Mouse (Mus musculus): ENCODE data around the gene Hbs1l. TPM values are rescaled to one million over a fixed set of nuclear protein-coding genes. Genes with fewer than 3 reads are reported as not detected.
"Not testable (repeated sequence)": the region's sequence is repeated elsewhere in the genome, so short reads cannot be mapped to it uniquely, and the experiment has no call there.

Gene Hbs1l
- polyA plus RNA-seq, 1 experiment from 2014 or later: 79.4 TPM

DNA sequence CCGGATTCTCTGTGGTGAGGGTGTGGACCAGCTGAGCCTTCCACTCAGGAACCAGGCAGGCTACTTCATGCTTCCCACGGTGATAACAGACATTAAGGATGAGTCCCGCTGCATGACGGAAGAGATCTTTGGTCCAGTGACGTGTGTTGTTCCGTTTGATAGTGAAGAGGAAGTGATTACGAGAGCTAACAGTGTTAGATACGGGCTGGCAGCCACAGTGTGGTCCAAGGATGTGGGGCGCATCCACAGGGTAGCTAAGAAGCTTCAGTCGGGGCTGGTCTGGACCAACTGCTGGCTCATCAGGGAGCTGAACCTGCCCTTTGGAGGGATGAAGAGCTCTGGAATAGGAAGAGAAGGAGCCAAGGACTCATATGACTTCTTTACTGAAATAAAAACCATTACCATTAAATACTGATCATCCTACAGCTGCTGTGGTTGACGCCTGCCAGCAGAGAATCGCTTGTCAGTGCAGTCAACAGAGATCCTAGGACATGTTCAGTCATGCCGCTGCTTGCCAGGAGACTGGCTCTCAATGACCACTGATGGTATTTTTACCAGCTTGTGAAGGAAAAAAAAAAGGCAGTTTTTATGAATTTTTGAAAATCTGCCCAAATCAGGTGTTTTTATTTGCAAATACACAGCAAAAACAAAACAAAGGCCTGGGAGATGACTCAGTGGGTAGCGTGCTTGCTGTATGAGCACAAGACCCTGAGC is 99.8 kb downstream of the Hbs1l start:
- WGBS: 73% methylated on average over 14 of the region's 14 CpGs
- no peak overlapping the region for H3K27ac ChIP-seq
- no peak overlapping the region for H3K4me2 ChIP-seq
- no peaks in the 10 kb centered on the region for H3K9me3 ChIP-seq
- H3K36me3 ChIP-seq: no peaks in the 10 kb centered on the region
- H3K4me1 ChIP-seq: no peaks in the 10 kb centered on the region
- H3K9ac ChIP-seq: no peak overlapping the region
- no peak overlapping the region for H3K4me3 ChIP-seq
- no peaks in the 10 kb centered on the region for H3K27me3 ChIP-seq
- ATAC-seq (ENCODE audit: borderline replicate concordance, extremely low read depth, low FRiP score, low TSS enrichment): no peak

DNA sequence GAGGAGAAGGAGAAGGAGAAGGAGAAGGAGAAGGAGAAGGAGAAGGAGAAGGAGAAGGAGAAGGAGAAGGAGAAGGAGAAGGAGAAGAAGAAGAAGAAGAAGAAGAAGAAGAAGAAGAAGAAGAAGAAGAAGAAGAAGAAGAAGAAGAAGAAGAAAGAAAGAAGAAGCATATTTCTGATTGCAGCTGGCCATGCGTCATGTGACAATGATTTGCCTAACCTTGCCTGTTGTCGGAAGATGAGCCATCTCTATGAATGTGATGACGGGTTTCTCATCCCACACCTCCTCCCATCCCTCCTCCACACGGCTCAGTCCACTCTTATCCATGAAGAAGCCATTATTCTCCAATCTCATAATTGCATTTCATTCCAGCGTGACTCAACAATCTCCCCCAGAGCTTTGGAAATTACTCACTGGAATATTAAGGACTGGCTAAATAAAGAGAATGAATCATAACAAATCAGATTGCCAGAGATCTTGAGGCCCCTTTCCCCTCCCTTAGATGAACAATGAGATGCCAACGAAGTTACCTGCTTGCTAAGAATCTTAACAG is 103.2 kb downstream of the Hbs1l start:
- H3K4me1 ChIP-seq; H3K36me3 ChIP-seq; H3K9me3 ChIP-seq; H3K4me3 ChIP-seq; ATAC-seq (ENCODE audit: borderline replicate concordance, extremely low read depth, low FRiP score, low TSS enrichment); H3K27me3 ChIP-seq; H3K4me2 ChIP-seq; H3K27ac ChIP-seq; H3K9ac ChIP-seq: not testable (repeated sequence)
- 58% methylated on average over 6 of the region's 6 CpGs for WGBS

DNA sequence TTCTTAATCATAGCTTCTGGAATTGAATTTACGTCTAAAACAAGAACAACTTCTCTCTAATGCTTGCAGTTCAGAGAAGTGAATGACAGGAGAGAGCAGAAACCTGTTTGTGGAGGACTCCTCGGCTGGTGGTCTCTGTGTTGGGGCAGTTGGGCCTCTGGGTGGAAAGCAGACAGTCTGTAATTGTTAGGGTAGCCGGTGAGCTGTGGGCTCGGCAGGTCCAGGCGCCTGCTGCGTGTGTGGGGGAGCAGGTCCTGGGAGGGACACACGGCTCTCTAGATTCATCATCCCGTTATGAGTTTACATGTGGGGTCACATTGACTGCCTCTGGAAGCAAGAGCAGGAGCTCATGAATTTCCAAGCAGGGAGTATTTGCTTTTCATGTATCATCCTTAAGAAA is 103.8 kb downstream of the Hbs1l start:
- WGBS: 35% methylated on average over 8 of the region's 8 CpGs
- Histone ChIP-seq H3K4me3 (no peak overlapping the region), H3K27ac (no peak overlapping the region), H3K36me3 (no peaks in the 10 kb centered on the region), H3K27me3 (no peaks in the 10 kb centered on the region), H3K4me2 (no peak overlapping the region), H3K4me1 (no peaks in the 10 kb centered on the region), H3K9me3 (no peaks in the 10 kb centered on the region), H3K9ac (no peak overlapping the region)
- ATAC-seq (ENCODE audit: borderline replicate concordance, extremely low read depth, low FRiP score, low TSS enrichment): no peak

DNA sequence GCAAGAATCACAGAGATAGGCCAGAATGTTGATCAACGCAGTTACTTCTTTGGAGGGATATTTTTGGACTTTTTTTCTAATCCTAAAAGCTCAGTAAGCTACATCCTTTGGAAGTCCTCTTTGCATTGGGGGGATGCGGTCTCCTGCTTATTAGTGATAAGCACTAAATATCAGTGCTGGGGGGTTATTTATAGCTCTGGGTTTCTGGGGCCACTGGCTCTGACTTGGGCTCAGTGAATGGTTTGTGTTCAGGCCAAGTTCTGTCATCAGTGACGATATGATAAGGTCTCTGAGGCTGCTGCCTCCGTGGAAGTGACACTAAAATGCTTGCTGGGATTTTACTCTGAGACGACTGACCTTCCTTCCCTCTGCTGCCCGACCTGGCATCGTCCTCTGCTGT is 104.3 kb downstream of the Hbs1l start:
- Histone ChIP-seq H3K9ac (no peak overlapping the region), H3K4me3 (no peak overlapping the region), H3K4me2 (no peak overlapping the region)

DNA sequence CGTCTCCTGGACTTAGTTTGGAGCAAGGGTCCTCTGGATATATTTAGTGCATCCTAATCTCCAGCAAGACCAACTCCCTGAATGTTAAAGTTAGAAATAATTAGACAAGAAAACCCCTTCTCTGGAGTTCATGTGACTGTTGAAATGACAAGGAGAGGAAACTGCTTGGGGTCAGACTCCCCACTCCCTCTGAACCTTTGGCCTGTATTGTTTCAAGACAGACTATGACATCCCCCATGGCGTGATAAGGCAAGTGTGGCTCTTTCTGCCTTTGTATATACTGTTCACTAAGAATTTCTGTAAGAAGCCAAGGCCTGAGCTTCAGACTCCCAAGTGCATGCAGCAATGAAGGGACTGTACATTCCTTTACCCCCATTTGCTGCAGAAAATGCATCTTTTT is 104.7 kb downstream of the Hbs1l start:
- Histone ChIP-seq H3K4me2 (no peak overlapping the region), H3K4me3 (no peak overlapping the region), H3K27me3 (no peaks in the 10 kb centered on the region), H3K36me3 (no peaks in the 10 kb centered on the region), H3K27ac (no peak overlapping the region), H3K4me1 (no peaks in the 10 kb centered on the region), H3K9ac (no peak overlapping the region), H3K9me3 (no peaks in the 10 kb centered on the region)
- WGBS: 36% methylated on average over 2 of the region's 2 CpGs
- ATAC-seq (ENCODE audit: borderline replicate concordance, extremely low read depth, low FRiP score, low TSS enrichment): no peak

More for the DNA sequence above, 104.3 kb downstream of the Hbs1l start:
- Histone ChIP-seq H3K9me3 (no peaks in the 10 kb centered on the region), H3K27me3 (no peaks in the 10 kb centered on the region), H3K27ac (no peak overlapping the region), H3K4me1 (no peaks in the 10 kb centered on the region), H3K36me3 (no peaks in the 10 kb centered on the region)
- no peak for ATAC-seq (ENCODE audit: borderline replicate concordance, extremely low read depth, low FRiP score, low TSS enrichment)
- 27% methylated on average over 7 of the region's 7 CpGs for WGBS

DNA sequence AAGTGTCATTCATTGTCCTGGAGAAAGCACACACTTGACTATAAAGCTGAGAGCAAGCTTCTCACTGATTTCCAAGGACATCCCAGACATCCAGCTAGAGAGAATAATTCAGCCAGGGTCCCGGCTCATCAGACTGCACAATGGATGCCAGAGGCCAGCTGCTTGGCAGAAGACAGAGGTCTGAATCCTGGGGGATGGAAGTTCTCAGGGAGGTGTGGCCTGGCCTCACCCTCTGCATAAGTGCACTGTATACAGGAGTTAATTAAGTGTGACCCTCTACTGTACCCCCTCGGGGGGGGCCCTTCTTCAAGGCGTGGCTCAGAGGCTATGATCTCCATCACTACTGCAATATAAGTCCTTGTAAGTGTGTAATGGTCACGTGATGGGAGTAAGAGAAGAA is 105.5 kb downstream of the Hbs1l start:
- no peaks in the 10 kb centered on the region for H3K27me3 ChIP-seq
- H3K9ac ChIP-seq: no peak overlapping the region
- H3K4me2 ChIP-seq: no peak overlapping the region
- no peaks in the 10 kb centered on the region for H3K4me1 ChIP-seq
- H3K9me3 ChIP-seq: no peaks in the 10 kb centered on the region
- ATAC-seq (ENCODE audit: borderline replicate concordance, extremely low read depth, low FRiP score, low TSS enrichment): no peak
- no peak overlapping the region for H3K27ac ChIP-seq
- H3K36me3 ChIP-seq: no peaks in the 10 kb centered on the region
- 43% methylated on average over 4 of the region's 4 CpGs for WGBS
- no peak overlapping the region for H3K4me3 ChIP-seq

DNA sequence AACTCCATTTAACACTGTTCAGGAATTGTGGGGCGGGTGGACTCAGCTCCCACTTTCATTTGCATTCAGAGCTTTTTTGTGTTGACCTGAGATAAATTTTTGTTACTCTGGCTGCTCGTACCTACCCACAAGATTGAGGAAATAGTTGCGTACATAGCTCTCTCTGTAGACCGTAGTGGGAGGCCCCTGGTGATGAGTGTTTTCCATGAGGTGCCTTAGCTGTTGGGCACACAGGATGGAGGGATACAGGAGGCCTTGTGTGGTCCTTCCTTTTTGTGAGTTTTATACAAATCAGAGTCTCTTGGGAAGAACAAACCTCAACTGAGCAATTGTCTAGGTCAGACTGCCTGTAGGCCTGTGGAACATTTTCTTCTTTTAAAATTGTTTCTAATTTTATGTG is 109.0 kb downstream of the Hbs1l start:
- no peaks in the 10 kb centered on the region for H3K9me3 ChIP-seq
- no peak overlapping the region for H3K4me2 ChIP-seq
- no peaks in the 10 kb centered on the region for H3K36me3 ChIP-seq
- no peaks in the 10 kb centered on the region for H3K4me1 ChIP-seq
- no peaks in the 10 kb centered on the region for H3K27me3 ChIP-seq
- no peak overlapping the region for H3K9ac ChIP-seq
- H3K27ac ChIP-seq: no peak overlapping the region
- 67% methylated on average over 4 of the region's 4 CpGs for WGBS
- H3K4me3 ChIP-seq: no peak overlapping the region
- no peak for ATAC-seq (ENCODE audit: borderline replicate concordance, extremely low read depth, low FRiP score, low TSS enrichment)

DNA sequence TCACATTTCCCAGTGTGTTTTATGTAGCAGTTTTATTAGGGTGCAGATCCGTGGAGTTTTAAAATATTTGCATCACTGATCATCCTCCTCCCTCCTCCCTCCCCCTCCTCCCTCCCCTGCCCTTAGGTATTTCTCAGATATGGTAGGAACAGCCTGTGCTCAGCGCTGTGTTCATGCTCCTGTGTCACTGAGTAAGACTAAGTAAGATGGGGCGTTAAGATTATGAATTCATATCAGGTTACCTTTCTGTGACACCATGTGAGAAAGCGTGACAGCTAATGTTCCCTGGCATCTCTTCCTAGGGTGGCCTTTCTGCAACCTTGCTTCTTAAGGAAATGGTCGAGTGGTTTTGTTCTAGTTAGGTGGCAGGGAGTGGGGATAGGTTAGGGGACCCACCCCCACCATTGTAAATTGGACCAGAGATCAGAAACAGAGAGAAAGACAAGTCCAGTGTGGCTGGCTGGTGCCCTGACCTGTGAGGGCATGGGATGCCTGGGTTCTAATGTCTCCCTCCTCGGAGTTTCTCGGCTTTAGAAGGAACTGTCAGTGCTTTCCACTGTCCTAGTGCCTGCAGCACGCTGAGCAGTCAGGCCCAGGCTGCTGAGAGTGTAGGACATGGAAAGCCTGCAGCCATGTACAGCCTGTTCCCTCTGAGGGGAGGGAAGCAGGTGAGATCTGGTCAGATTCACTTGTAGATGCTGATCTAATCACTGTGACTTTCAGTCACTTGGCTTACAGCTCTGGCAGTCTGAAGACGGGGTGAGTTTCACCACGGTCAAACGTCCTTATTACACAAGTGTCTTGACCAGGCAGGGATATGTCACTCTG is 110.1 kb downstream of the Hbs1l start:
- ATAC-seq (ENCODE audit: borderline replicate concordance, extremely low read depth, low FRiP score, low TSS enrichment): no peak
- no peak overlapping the region for H3K4me2 ChIP-seq
- H3K27ac ChIP-seq: no peak overlapping the region
- 72% methylated on average over 11 of the region's 11 CpGs for WGBS
- H3K9ac ChIP-seq: no peak overlapping the region
- H3K27me3 ChIP-seq: no peaks in the 10 kb centered on the region
- no peak overlapping the region for H3K4me3 ChIP-seq
- H3K4me1 ChIP-seq: no peaks in the 10 kb centered on the region
- no peaks in the 10 kb centered on the region for H3K36me3 ChIP-seq
- H3K9me3 ChIP-seq: no peaks in the 10 kb centered on the region

DNA sequence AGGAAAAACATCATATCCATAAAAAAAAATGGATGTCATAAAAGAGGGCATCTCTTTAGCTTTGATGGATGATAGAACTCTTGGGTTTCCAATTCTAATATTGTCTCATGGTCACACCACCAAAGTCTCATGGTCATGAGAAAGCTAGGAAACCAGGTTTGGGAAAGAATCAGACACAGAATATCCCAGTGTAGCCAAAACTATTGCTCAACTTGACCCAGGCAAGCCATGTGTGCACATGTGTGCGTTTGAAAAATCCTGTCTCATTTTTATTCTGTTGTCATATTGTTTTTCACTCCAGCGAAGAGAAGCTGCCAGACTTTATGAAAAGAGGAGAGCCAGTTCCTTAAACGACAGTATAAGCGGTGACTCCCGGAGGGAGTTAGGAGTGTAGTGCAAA is 114.9 kb downstream of the Hbs1l start:
- no peak overlapping the region for H3K27ac ChIP-seq
- H3K36me3 ChIP-seq: no peaks in the 10 kb centered on the region
- no peaks in the 10 kb centered on the region for H3K9me3 ChIP-seq
- H3K9ac ChIP-seq: no peak overlapping the region
- H3K4me2 ChIP-seq: no peak overlapping the region
- H3K27me3 ChIP-seq: no peaks in the 10 kb centered on the region
- H3K4me1 ChIP-seq: no peaks in the 10 kb centered on the region
- 69% methylated on average over 5 of the region's 5 CpGs for WGBS
- H3K4me3 ChIP-seq: no peak overlapping the region
- no peak for ATAC-seq (ENCODE audit: borderline replicate concordance, extremely low read depth, low FRiP score, low TSS enrichment)

DNA sequence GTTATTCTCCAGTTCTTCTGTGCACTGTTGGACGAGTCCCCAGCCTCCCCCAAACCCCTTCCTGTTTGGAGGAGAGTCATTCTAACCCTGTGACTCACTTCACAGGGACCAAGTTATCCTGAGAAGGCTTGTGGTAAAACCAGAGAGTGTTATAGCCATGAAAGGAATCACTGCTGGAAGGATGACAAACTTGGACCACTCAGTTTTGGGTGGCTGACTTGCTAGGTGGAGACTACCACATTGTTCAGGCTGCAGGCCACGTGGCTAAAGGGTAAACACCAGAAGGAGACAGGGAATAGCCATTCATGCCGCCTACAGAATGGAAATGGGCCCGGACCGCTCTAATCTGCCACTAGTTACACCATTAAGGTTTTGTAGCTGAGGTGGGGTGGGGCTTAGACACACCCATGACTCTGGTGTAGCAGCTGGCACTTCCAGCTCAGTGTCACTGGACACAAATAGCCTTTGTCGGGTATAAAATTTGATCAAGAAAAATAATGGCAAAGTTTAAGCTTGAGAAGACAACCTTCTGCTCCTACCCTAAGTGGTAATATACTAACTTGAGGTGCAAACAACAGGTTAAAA is 115.9 kb downstream of the Hbs1l start:
- Histone ChIP-seq H3K4me2 (no peak overlapping the region), H3K9ac (no peak overlapping the region), H3K9me3 (no peaks in the 10 kb centered on the region), H3K27ac (no peak overlapping the region), H3K4me3 (no peak overlapping the region), H3K4me1 (no peaks in the 10 kb centered on the region), H3K36me3 (no peaks in the 10 kb centered on the region), H3K27me3 (no peaks in the 10 kb centered on the region)
- ATAC-seq (ENCODE audit: borderline replicate concordance, extremely low read depth, low FRiP score, low TSS enrichment): no peak
- 65% methylated on average over 6 of the region's 6 CpGs for WGBS

DNA sequence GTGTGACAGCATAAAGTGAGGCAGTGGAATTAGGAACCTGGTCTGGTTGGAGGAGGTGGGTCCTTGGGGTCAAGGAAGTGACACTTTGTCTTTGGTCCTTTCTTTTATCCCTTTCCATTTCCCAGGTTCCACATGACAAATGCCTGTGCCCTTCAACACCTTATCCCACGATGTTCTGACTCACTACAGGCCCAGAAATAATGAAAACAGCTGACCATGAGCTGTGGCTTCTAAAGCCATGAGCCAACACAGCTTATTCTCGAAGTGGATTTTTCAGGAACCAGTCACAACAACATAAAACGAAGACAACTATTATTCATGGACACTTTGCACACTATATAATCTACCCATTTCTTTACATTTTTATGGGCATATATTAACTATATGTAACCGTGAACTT is 119.3 kb downstream of the Hbs1l start:
- H3K27me3 ChIP-seq: no peaks in the 10 kb centered on the region
- no peaks in the 10 kb centered on the region for H3K9me3 ChIP-seq
- no peak overlapping the region for H3K27ac ChIP-seq
- H3K9ac ChIP-seq: no peak overlapping the region
- no peaks in the 10 kb centered on the region for H3K36me3 ChIP-seq
- 76% methylated on average over 4 of the region's 4 CpGs for WGBS
- H3K4me3 ChIP-seq: no peak overlapping the region
- no peak overlapping the region for H3K4me2 ChIP-seq
- no peaks in the 10 kb centered on the region for H3K4me1 ChIP-seq
- no peak for ATAC-seq (ENCODE audit: borderline replicate concordance, extremely low read depth, low FRiP score, low TSS enrichment)

DNA sequence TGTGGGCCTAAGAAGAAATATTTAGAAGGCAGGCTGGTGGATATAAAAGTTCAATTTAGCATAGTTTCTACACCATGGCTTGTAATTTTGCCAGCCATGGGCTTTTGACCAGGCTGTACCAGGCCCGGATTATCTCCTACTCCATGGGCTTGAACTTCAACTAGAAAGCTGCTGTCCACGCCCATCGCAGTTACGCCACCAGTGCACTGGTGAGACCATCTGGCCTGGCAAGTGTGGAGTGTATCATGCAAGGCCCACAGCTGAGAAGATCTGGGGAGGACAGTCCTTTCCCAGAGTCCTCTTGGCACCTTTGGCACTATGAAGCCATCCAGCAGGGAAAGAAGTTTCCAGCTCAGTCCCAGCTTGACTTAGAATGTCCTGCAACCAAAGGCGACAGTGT is 120.4 kb downstream of the Hbs1l start:
- 80% methylated on average over 5 of the region's 5 CpGs for WGBS
- H3K9me3 ChIP-seq: no peaks in the 10 kb centered on the region

More for the DNA sequence above, 120.4 kb downstream of the Hbs1l start:
- ATAC-seq (ENCODE audit: borderline replicate concordance, extremely low read depth, low FRiP score, low TSS enrichment): no peak
- H3K4me3 ChIP-seq: no peak overlapping the region
- no peak overlapping the region for H3K9ac ChIP-seq
- H3K4me1 ChIP-seq: no peaks in the 10 kb centered on the region
- H3K27me3 ChIP-seq: no peaks in the 10 kb centered on the region
- H3K27ac ChIP-seq: no peak overlapping the region
- no peaks in the 10 kb centered on the region for H3K36me3 ChIP-seq
- no peak overlapping the region for H3K4me2 ChIP-seq

Data from lung, embryonic 15.5 days (tissue).